Mouse (Mus musculus) ZHBTc4 (cell line): Measurements from ENCODE around the gene Plce1.

Experiments
- DNase-seq: peaks from one replicate; pipeline ENCODE4 v3.0.0-alpha.2; 2011; ENCODE audit warnings: low read depth, low spot score

The Plce1 gene

GRCm38 (mm10) chr19:38632251-38632650 is 151.3 kb downstream of the Plce1 start:
- DNase-seq, result no peak

- DNase-seq, result no peak
Measured at GRCm38 (mm10) chr19:38633306-38633705, 152.4 kb downstream of the Plce1 start.

- no peak for DNase-seq
Measured at GRCm38 (mm10) chr19:38639050-38639449, 158.1 kb downstream of the Plce1 start.

GRCm38 (mm10) chr19:38639805-38640204 is 158.9 kb downstream of the Plce1 start:
- no peak for DNase-seq

GRCm38 (mm10) chr19:38642515-38642914 is 161.6 kb downstream of the Plce1 start:
- peak; percentile 43 for DNase-seq

GRCm38 (mm10) chr19:38644871-38645595 is 164.1 kb downstream of the Plce1 start:
- DNase-seq, result peak; percentile 16

- DNase-seq, result no peak
Measured at GRCm38 (mm10) chr19:38657980-38658379, 177.1 kb downstream of the Plce1 start.

GRCm38 (mm10) chr19:38665398-38665797 is 184.5 kb downstream of the Plce1 start:
- DNase-seq, result no peak

- DNase-seq, result no peak
Measured at GRCm38 (mm10) chr19:38672015-38672600, 191.2 kb downstream of the Plce1 start.

GRCm38 (mm10) chr19:38673936-38674335 is 193.0 kb downstream of the Plce1 start:
- DNase-seq, result no peak

- DNase-seq, result no peak
Measured at GRCm38 (mm10) chr19:38678655-38679054, 197.7 kb downstream of the Plce1 start.

- DNase-seq, result no peak
Measured at GRCm38 (mm10) chr19:38679520-38679919, 198.6 kb downstream of the Plce1 start.

- no peak for DNase-seq
Measured at GRCm38 (mm10) chr19:38687326-38687725, 206.4 kb downstream of the Plce1 start.

- peak; percentile 78 for DNase-seq
Measured at GRCm38 (mm10) chr19:38688741-38689507, 208.0 kb downstream of the Plce1 start.

- peak; percentile 51 for DNase-seq
Measured at GRCm38 (mm10) chr19:38690276-38690675, 209.4 kb downstream of the Plce1 start.

GRCm38 (mm10) chr19:38691533-38691932 is 210.6 kb downstream of the Plce1 start:
- no peak for DNase-seq

GRCm38 (mm10) chr19:38693331-38693730 is 212.4 kb downstream of the Plce1 start:
- no peak for DNase-seq

- DNase-seq, result no peak
Measured at GRCm38 (mm10) chr19:38693769-38694168, 212.9 kb downstream of the Plce1 start.

- no peak for DNase-seq
Measured at GRCm38 (mm10) chr19:38701776-38702175, 220.9 kb downstream of the Plce1 start.

- DNase-seq, result no peak
Measured at GRCm38 (mm10) chr19:38704742-38705141, 223.8 kb downstream of the Plce1 start.

- no peak for DNase-seq
Measured at GRCm38 (mm10) chr19:38705244-38705643, 224.3 kb downstream of the Plce1 start.

GRCm38 (mm10) chr19:38706449-38706848 is 225.5 kb downstream of the Plce1 start:
- no peak for DNase-seq

GRCm38 (mm10) chr19:38709376-38709775 is 228.5 kb downstream of the Plce1 start:
- DNase-seq, result no peak
